Mouse (Mus musculus) liver, adult 2 months (tissue): ENCODE measurements around the gene Hic2. TPM values are rescaled to one million over a fixed set of nuclear protein-coding genes. Genes with fewer than 3 reads are reported as not detected.
"Not testable (repeated sequence)": the region's sequence is repeated elsewhere in the genome, so short reads cannot be mapped to it uniquely, and the experiment has no call there.

Experiments
- DNase-seq: peaks from one replicate; pipeline ENCODE4 v3.0.0-alpha.2; 2011; ENCODE audit warnings: low read depth, low spot score; ENCODE audit errors: extremely low read depth
- H3K27ac ChIP-seq: fragments of 200-500 bp; replicated peaks from 2 replicates; pipeline ENCODE4 v1.5.1; 2012; ENCODE audit warnings: low read depth, mild to moderate bottlenecking, control low read depth, inconsistent platforms, low read length; ENCODE audit not compliant: insufficient read depth
- H3K27me3 ChIP-seq: fragments of 200-500 bp; 2 replicates; pipeline ENCODE4 v1.6.1; 2012; ENCODE audit warnings: mild to moderate bottlenecking, moderate library complexity, low read length, inconsistent platforms; ENCODE audit not compliant: control insufficient read depth, insufficient read depth
- H3K36me3 ChIP-seq: fragments of 200-500 bp; 2 replicates; pipeline ENCODE4 v1.6.1; 2012; ENCODE audit warnings: low read length, inconsistent platforms; ENCODE audit not compliant: control insufficient read depth, insufficient read depth
- H3K4me1 ChIP-seq: fragments of 200-500 bp; 2 replicates; pipeline ENCODE4 v1.6.1; 2011; ENCODE audit warnings: low read length; ENCODE audit not compliant: control insufficient read depth, insufficient read depth
- H3K4me3 ChIP-seq: fragments of 200-500 bp; 2 replicates; pipeline ENCODE4 v1.5.1; 2011; ENCODE audit warnings: low read depth, mild to moderate bottlenecking, control low read depth, low read length, moderate library complexity; ENCODE audit not compliant: insufficient read depth
- H3K79me2 ChIP-seq: fragments of 200-500 bp; 2 replicates; pipeline ENCODE4 v1.6.1; 2012; ENCODE audit warnings: inconsistent platforms, mild to moderate bottlenecking, low read length, moderate library complexity; ENCODE audit not compliant: control insufficient read depth, insufficient read depth
- H3K9ac ChIP-seq: fragments of 200-500 bp; 2 replicates; pipeline ENCODE4 v1.6.1; 2012; ENCODE audit warnings: low read depth, mild to moderate bottlenecking, control low read depth, inconsistent platforms, low read length
- CTCF ChIP-seq: fragments of 200-500 bp; IDR thresholded peaks from 2 replicates; pipeline ENCODE4 v1.5.1; 2011; ENCODE audit warnings: low read depth, low read length, control low read depth
- POLR2A ChIP-seq: fragments of 200-500 bp; IDR thresholded peaks from 2 replicates; pipeline ENCODE4 v1.6.1; 2011; ENCODE audit warnings: low read length, control low read depth; ENCODE audit not compliant: insufficient read depth; ENCODE audit errors: extremely low read depth
- WGBS: fragments of 180-500 bp; shearing (Covaris S2); methylation state at CpG from one replicate; pipeline ENCODE4 v1.1.7; 2018; 5-methylcytosine and 5-hydroxymethylcytosine counted together
- polyA plus RNA-seq: library from polyadenylated mRNA; depleted of rRNA; stranded (reverse); fragments of >200 nt; gene quantifications from 2 replicates; pipeline ENCODE4 v1.2.3, GENCODE M21; 2012
- total RNA-seq: library from RNA; depleted of rRNA; stranded (reverse); fragments of >200 nt; gene quantifications from 2 replicates; pipeline ENCODE4 v1.2.3, GENCODE M21; 2014

Gene Hic2
- total and polyA plus RNA-seq, 2 experiments = 0.83 to 0.87 TPM

GRCm38 (mm10) chr16:17226496-17226895 lies 6.9 kb upstream of the Hic2 start:
- Histone ChIP-seq H3K9ac (no peak overlapping the region), H3K79me2 (no peaks in the 10 kb centered on the region), H3K4me3 (no peak overlapping the region), H3K27me3 (no peaks in the 10 kb centered on the region), H3K27ac (no peak overlapping the region), H3K36me3 (no peaks in the 10 kb centered on the region), H3K4me1 (no peaks in the 10 kb centered on the region)
- no peak for DNase-seq
- TF ChIP-seq POLR2A (no peak), CTCF (no peak)

- H3K4me1 ChIP-seq = peaks cover 15% of the 10 kb centered on the region
- not testable (repeated sequence) for H3K4me3 ChIP-seq, H3K36me3 ChIP-seq, H3K79me2 ChIP-seq, H3K27ac ChIP-seq, H3K9ac ChIP-seq, DNase-seq, H3K27me3 ChIP-seq
- 97% methylated on average over 2 of the region's 2 CpGs for WGBS
Observed at GRCm38 (mm10) chr16:17231523-17231922, 1.8 kb upstream of the Hic2 start.

GRCm38 (mm10) chr16:17233702-17234498 lies 528 bp downstream of the Hic2 start:
- peak overlapping the region; percentile 96 for H3K9ac ChIP-seq
- peak overlapping the region; percentile 88 for H3K4me3 ChIP-seq
- H3K27ac ChIP-seq = peak overlapping the region; percentile 72
- under 1% methylated on average over 61 of the region's 62 CpGs for WGBS
- peaks cover 15% of the 10 kb centered on the region for H3K4me1 ChIP-seq
- DNase-seq = no peak
- no peaks in the 10 kb centered on the region for H3K27me3 ChIP-seq
- no peaks in the 10 kb centered on the region for H3K36me3 ChIP-seq
- TF ChIP-seq POLR2A = no peak
- TF ChIP-seq CTCF = no peak
- peaks cover 15% of the 10 kb centered on the region for H3K79me2 ChIP-seq

GRCm38 (mm10) chr16:17234499-17234895 lies 1.1 kb downstream of the Hic2 start:
- H3K27me3 ChIP-seq = no peaks in the 10 kb centered on the region
- peak; percentile 22 for DNase-seq
- peaks cover 15% of the 10 kb centered on the region for H3K4me1 ChIP-seq
- peaks cover 16% of the 10 kb centered on the region for H3K79me2 ChIP-seq
- no peak overlapping the region for H3K9ac ChIP-seq
- 5% methylated on average over 12 of the region's 12 CpGs for WGBS
- TF ChIP-seq CTCF (no peak), POLR2A (no peak)
- H3K36me3 ChIP-seq = no peaks in the 10 kb centered on the region
- H3K4me3 ChIP-seq = 0 out of 2 replicates have a peak overlapping the region, but pooled peaks have one; percentile 88
- H3K27ac ChIP-seq = no peak overlapping the region

- TF ChIP-seq POLR2A (no peak), CTCF (no peak)
- WGBS = 11% methylated on average over 9 of the region's 9 CpGs
- peaks cover 19% of the 10 kb centered on the region for H3K79me2 ChIP-seq
- H3K4me3 ChIP-seq = no peak overlapping the region
- no peak overlapping the region for H3K27ac ChIP-seq
- H3K9ac ChIP-seq = no peak overlapping the region
- H3K27me3 ChIP-seq = no peaks in the 10 kb centered on the region
- peak; percentile 85 for DNase-seq
- H3K36me3 ChIP-seq = no peaks in the 10 kb centered on the region
- H3K4me1 ChIP-seq = peaks cover 15% of the 10 kb centered on the region
Observed at GRCm38 (mm10) chr16:17234916-17235665, 1.7 kb downstream of the Hic2 start.

- no peak for TF ChIP-seq CTCF
- TF ChIP-seq POLR2A = no peak
- WGBS = 51% methylated on average over 3 of the region's 3 CpGs
- Histone ChIP-seq H3K27me3 (no peaks in the 10 kb centered on the region), H3K9ac (no peak overlapping the region), H3K36me3 (no peaks in the 10 kb centered on the region), H3K4me3 (no peak overlapping the region), H3K79me2 (peaks cover 27% of the 10 kb centered on the region), H3K4me1 (peaks cover 15% of the 10 kb centered on the region), H3K27ac (no peak overlapping the region)
- no peak for DNase-seq
Observed at GRCm38 (mm10) chr16:17237634-17238033, 4.3 kb downstream of the Hic2 start.
